Mouse (Mus musculus) embryonic fibroblast, embryonic 13.5 days (primary cell): ENCODE results near the gene Gm42417.

Experiments
- CTCF ChIP-seq: IDR thresholded peaks from 2 replicates; pipeline ENCODE4 v1.5.1; 2011; ENCODE audit warnings: mild to moderate bottlenecking, control low read depth, low read length, moderate library complexity, borderline replicate concordance; ENCODE audit not compliant: insufficient read depth
- POLR2A ChIP-seq: IDR thresholded peaks from 2 replicates; pipeline ENCODE4 v1.6.1; 2011; ENCODE audit warnings: low read depth, mild to moderate bottlenecking, control low read depth, low read length, moderate library complexity

GRCm38 (mm10) chr1:36533546-36533945, 5.7 kb downstream of the Gm42417 start:
- TF ChIP-seq CTCF (no peak), POLR2A (no peak)
